Mouse (Mus musculus) T-helper 2 cell (primary cell): ENCODE data around the gene Minos1.

ENCODE experiments used
- in situ Hi-C: fragments of 300-600 bp; cut with MboI, MseI; formaldehyde crosslinking; loops from one replicate; pipeline ENCODE4 v1.15.1; 2025; ENCODE audit warnings: high pct_unique_total_duplicates

The Minos1 gene

GRCm38 (mm10) chr4:139145156-139145555 is 14.2 kb upstream of the Minos1 start:
- in situ Hi-C loops = no loop called here

- in situ Hi-C loops = no loop called here
These were observed 13.7 kb upstream of the Minos1 start for GRCm38 (mm10) chr4:139144577-139144976.

DNA sequence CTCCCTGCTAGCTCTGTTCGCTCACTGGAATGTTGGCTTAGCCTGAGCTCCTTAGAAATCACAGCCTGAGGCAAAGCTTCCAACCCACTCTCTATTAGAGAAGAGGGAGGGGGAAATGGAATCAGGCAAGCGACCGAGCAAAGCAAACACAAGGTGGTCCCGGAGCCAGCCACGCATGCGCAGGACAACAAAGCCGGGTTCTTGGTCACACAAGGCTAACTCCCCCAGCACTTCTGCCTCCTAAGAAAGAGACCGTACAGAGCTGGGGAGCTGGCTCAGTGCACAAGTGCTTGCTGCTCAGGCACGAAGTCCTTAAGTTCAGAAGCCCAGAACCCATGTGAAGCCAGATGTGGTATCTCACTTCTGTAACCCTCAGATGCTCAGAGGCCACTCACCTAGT is 12.1 kb upstream of the Minos1 start:
- in situ Hi-C loops = no loop called here

GRCm38 (mm10) chr4:139141785-139142184 is 10.9 kb upstream of the Minos1 start:
- in situ Hi-C loops = no loop called here

DNA sequence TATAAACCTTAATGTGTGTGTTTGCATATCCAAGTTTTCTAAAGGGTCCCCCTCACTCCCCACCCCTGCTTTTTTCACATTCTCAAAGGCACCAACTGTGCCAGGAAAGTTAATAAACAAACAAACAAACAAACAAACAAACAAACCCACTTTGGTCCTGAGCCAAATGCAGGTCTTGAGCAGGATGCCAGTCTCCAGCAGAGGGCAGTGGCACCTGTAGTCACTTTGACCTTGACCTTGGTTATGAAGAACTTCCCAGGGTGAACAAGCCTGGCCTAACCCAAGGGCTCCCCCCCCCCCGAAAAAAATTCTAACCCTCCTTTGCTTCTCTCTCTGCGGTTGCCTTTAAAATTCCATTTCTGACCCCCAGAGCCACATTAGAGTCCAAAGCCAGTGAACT is 9.4 kb upstream of the Minos1 start:
- in situ Hi-C loops = no loop called here

- in situ Hi-C loops = no loop called here
These were observed 5.1 kb upstream of the Minos1 start for GRCm38 (mm10) chr4:139136011-139136410.

GRCm38 (mm10) chr4:139133109-139133508 is 2.2 kb upstream of the Minos1 start:
- in situ Hi-C loops = no loop called here

DNA sequence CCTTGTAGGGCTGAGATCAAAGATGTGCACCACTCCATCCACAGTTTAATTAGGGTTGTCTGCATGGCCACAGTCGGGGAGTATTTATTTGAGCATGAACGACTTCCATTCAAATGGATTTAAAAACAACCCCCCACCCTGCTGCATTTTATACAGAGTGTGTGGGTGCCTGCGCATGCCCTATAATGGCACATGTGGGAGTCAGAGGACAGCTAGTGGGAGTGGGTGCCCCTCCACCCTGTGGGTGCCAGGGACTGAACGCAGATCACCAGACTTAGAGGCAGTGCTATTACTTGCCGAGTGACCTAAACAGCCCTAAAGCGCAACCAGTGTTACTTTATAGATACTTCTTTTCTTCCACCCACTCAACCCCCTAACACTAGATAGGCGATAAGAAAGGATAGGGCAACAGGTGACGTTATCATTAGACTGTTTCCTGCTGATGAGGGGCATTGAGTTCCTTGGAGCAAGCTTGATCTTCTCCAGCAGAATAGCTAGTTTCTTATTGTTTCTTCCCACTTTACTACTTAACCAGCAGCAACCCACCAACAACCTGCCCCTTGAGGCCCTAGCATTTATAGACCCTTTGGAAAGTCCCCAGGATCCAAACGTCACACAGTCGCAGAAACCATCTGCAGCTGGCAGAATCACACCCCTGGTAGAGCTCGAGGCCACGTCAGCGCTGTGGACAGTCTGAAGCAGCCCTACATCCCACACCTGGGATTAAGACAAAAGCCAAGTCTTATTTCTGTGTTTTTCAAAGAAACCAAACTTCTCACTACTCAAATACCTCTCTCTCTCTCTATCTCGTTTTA is 1.2 kb upstream of the Minos1 start:
- in situ Hi-C loops = no loop called here

- in situ Hi-C loops = no loop called here
These were observed 860 bp downstream of the Minos1 start for GRCm38 (mm10) chr4:139129806-139130700.

DNA sequence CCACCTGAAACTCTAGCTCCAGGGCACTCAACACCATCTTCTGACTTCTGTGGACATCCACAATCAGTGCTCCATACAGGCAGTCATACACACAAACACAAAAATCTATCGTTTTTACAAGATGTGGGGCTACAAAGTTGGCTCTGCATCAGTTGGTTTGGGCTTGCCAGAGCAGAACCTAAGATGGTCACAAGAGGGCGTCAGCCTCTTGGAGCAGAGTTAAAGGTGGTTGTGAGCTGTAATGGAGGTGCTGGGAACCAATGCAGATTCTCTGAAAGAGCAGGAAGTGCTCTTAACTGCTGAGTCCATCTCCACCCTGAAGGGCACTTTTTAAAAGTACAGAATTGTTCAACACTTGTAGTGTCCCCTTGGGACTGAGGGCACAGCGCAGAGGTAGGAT is 4.4 kb downstream of the Minos1 start:
- in situ Hi-C loops = no loop called here

- in situ Hi-C loops = no loop called here
These were observed 6.0 kb downstream of the Minos1 start for GRCm38 (mm10) chr4:139124940-139125339.

DNA sequence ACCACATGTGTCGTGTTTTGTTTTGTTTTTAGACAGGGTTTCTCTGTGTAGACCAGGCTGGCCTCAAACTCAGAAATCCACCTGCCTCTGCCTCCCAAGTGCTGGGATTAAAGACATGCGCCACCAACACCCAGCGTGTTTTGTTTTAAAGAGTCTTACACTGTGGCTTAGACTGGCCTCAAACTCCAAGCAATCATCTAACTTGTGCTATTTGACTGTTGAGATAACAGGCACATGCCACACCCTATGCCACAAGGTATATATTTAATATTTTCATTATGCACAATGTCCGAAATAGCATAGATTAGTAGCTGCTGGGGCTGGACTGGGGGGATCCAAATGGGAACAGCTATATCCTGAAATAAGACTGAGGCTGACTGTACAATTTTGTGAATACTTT is 8.4 kb downstream of the Minos1 start:
- in situ Hi-C loops = no loop called here

GRCm38 (mm10) chr4:139120998-139121397 is 9.9 kb downstream of the Minos1 start:
- in situ Hi-C loops = no loop called here

DNA sequence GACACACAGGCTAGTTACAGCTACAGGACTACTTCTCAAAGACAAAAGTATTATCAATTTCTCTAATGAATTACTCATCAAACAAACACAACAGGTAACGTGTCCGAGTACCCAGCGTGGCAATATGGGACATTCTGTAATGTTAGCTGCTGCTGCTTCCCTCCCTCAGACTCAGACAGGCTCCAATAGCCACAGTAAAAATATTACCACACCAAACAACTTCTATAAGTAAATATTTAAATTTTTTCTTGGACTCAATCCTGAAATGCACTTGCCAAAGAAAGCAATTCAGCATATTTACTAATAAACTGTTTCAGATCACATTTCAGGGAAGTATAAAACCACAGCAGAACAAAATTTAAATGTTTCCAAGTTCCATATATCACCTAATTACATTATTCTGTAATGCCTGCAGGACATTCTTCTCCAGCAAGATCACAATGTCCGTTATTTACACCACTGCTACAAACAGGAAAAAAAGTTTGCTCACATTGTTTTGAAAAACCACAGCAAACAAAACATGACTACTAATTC is 10.6 kb downstream of the Minos1 start:
- in situ Hi-C loops = no loop called here

DNA sequence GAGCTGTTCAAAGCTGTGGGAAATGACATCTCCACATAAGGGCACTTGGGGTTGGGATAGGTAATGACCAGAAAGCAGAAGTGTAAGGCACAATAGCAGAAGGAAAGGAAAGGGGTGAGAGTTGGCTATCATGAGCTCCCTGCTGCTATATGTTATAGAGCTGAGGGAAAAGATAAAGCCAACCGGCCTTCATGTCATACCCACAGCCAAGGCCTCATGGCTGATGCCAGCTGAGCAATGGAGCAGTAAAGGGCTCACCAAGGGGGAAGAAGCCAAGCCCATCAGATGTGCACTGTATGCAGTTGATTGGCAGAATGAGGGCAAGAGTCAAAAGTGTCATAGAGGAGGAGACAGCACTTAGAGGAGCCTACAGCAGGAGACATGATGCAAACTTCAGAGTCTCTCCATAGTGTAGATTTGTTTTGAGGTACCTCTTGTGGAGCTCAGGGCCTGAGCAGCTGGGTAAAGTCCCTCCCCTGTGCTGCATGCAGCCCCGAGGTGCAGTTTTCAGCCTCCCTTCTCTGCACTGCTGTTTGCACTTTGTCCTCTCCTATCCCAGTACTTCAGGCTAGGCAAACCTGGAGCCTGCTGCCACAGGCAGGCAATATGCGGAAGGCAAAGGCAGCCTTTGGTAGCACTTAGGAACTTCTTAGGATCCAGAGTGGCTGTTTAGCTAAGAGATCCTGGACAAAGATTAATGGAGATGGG is 14.4 kb downstream of the Minos1 start:
- in situ Hi-C loops = loop anchor here (5.0 kb wide), 1 partner anchor 61 kb away; no protein-coding TSS in a partner anchor

GRCm38 (mm10) chr4:139115721-139116120 is 15.2 kb downstream of the Minos1 start:
- in situ Hi-C loops = loop anchor here (5.0 kb wide), 1 partner anchor 62 kb away; no protein-coding TSS in a partner anchor

DNA sequence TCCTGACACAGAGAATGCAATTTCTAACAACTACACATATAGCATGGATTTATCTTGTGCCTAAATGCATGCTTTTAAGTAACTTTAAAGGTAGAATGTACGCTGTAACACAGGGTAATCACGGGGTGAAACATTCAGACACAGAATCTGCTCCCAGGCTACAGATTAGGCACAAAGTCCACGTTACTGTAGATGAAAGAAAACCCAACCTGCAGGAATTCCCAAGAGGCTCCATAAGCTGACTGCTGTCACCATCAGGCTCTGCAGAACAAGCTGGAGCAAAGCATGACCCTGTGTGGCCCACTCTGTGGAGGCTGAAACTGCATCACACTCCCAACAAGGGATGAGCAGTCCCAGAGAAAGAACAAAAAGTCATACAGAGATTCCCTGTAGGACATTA is 18.4 kb downstream of the Minos1 start:
- in situ Hi-C loops = no loop called here

GRCm38 (mm10) chr4:139111421-139111820 is 19.5 kb downstream of the Minos1 start:
- in situ Hi-C loops = no loop called here

GRCm38 (mm10) chr4:139110858-139111257 is 20.1 kb downstream of the Minos1 start:
- in situ Hi-C loops = no loop called here

DNA sequence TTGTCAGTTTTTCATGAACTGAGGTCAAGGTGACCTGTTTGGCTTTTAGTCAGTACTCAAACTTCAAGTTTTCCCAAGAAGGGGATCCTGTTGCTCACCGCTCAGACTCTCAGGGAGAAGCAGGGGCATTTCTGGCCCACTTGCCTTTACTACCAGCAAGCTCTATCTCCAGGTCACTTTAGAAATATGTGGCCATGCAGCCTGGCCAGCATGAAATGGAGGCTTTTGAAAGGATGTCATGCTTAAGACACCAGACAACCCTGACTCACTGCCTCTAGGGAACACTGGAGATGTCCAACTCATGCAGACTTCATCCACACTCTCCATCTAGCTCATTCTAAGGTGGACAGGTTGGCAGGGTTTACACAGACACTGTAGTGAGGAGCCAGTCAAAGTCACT is 25.5 kb downstream of the Minos1 start:
- in situ Hi-C loops = no loop called here

DNA sequence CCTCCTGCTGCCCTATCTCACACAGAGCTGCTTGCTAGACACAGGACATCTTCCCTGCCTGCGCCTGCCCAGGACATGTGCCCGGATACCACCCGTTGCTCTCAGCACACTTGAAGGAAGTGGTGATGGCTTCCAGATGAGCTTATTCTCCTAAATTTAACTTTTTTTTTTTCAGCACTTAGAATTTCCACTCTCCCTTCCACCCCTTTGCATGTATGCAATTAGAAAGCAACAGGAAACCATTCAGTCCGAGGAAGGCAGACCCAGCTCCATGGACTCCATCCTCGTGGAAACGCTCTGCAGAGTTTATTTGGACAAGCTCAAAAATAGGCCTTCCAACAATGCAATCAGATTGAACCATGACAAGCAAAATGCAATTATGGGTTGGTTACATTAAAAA is 29.4 kb downstream of the Minos1 start:
- in situ Hi-C loops = no loop called here

GRCm38 (mm10) chr4:139100326-139100725 is 30.6 kb downstream of the Minos1 start:
- in situ Hi-C loops = no loop called here
